Mouse (Mus musculus) stomach, postnatal 0 days (tissue): ENCODE data around the gene B3galt2.

Source experiments
- CTCF ChIP-seq: IDR thresholded peaks from 2 replicates; pipeline ENCODE4 v1.5.1; 2016; ENCODE audit warnings: antibody characterized with exemption, low read depth, mild to moderate bottlenecking, moderate library complexity
- EP300 ChIP-seq: optimal IDR thresholded peaks from 2 replicates; pipeline ENCODE3; 2016; ENCODE audit warnings: antibody characterized with exemption

- TF ChIP-seq CTCF (peak; percentile 40), EP300 (no peak)
These were observed 35.4 kb downstream of the B3galt2 start for GRCm38 (mm10) chr1:143675734-143676361.
